Mouse (Mus musculus) mature B cell (primary cell): ENCODE data around the gene Dpp9.

ENCODE experiments used
- in situ Hi-C: fragments of 300-500 bp; cut with MboI; formaldehyde crosslinking; loops from 2 replicates; pipeline ENCODE4 v1.14.3; 2019

Gene Dpp9

GRCm38 (mm10) chr17:56229943-56230342 is 11.2 kb upstream of the Dpp9 start:
- in situ Hi-C loops: no loop called here

- in situ Hi-C loops: no loop called here
Measured at GRCm38 (mm10) chr17:56226566-56226965, 7.9 kb upstream of the Dpp9 start.

GRCm38 (mm10) chr17:56224916-56225315 is 6.2 kb upstream of the Dpp9 start:
- in situ Hi-C loops: no loop called here

- in situ Hi-C loops: no loop called here
Measured at GRCm38 (mm10) chr17:56219805-56220204, 1.1 kb upstream of the Dpp9 start.

- in situ Hi-C loops: no loop called here
Measured at GRCm38 (mm10) chr17:56219251-56219650, 546 bp upstream of the Dpp9 start.

GRCm38 (mm10) chr17:56217670-56218069 is 1.0 kb downstream of the Dpp9 start:
- in situ Hi-C loops: no loop called here

GRCm38 (mm10) chr17:56214229-56214628 is 4.5 kb downstream of the Dpp9 start:
- in situ Hi-C loops: no loop called here

GRCm38 (mm10) chr17:56212676-56213075 is 6.0 kb downstream of the Dpp9 start:
- in situ Hi-C loops: no loop called here

GRCm38 (mm10) chr17:56211090-56211489 is 7.6 kb downstream of the Dpp9 start:
- in situ Hi-C loops: no loop called here

GRCm38 (mm10) chr17:56208821-56209220 is 9.9 kb downstream of the Dpp9 start:
- in situ Hi-C loops: no loop called here

- in situ Hi-C loops: no loop called here
Measured at GRCm38 (mm10) chr17:56207963-56208530, 10.7 kb downstream of the Dpp9 start.

GRCm38 (mm10) chr17:56206986-56207674 is 11.6 kb downstream of the Dpp9 start:
- in situ Hi-C loops: no loop called here

GRCm38 (mm10) chr17:56206276-56206884 is 12.3 kb downstream of the Dpp9 start:
- in situ Hi-C loops: no loop called here

- in situ Hi-C loops: no loop called here
Measured at GRCm38 (mm10) chr17:56203729-56204128, 15.0 kb downstream of the Dpp9 start.

- in situ Hi-C loops: no loop called here
Measured at GRCm38 (mm10) chr17:56202476-56202875, 16.2 kb downstream of the Dpp9 start.

- in situ Hi-C loops: no loop called here
Measured at GRCm38 (mm10) chr17:56201642-56202041, 17.1 kb downstream of the Dpp9 start.

- in situ Hi-C loops: no loop called here
Measured at GRCm38 (mm10) chr17:56200586-56200985, 18.1 kb downstream of the Dpp9 start.

- in situ Hi-C loops: no loop called here
Measured at GRCm38 (mm10) chr17:56196860-56197259, 21.8 kb downstream of the Dpp9 start.

GRCm38 (mm10) chr17:56194765-56195164 is 23.9 kb downstream of the Dpp9 start:
- in situ Hi-C loops: no loop called here

GRCm38 (mm10) chr17:56194357-56194756 is 24.3 kb downstream of the Dpp9 start:
- in situ Hi-C loops: no loop called here

- in situ Hi-C loops: no loop called here
Measured at GRCm38 (mm10) chr17:56191266-56191665, 27.4 kb downstream of the Dpp9 start.

- in situ Hi-C loops: no loop called here
Measured at GRCm38 (mm10) chr17:56185281-56186141, 33.2 kb downstream of the Dpp9 start.
